Mouse (Mus musculus) neural tube, postnatal 0 days (tissue): ENCODE results near the gene Defb33. TPM values are rescaled to one million over a fixed set of nuclear protein-coding genes. Genes with fewer than 3 reads are reported as not detected.

Experiments
- polyA plus RNA-seq: library from polyadenylated mRNA; unstranded; fragments of >200 nt; fragmentation: Nextera tagmentation; extraction: Ambion mirVana; gene quantifications from 2 replicates; pipeline ENCODE4 v1.2.1, GENCODE M21; 2015

Defb33 gene
- not detected in 2 replicates for polyA plus RNA-seq

DNA sequence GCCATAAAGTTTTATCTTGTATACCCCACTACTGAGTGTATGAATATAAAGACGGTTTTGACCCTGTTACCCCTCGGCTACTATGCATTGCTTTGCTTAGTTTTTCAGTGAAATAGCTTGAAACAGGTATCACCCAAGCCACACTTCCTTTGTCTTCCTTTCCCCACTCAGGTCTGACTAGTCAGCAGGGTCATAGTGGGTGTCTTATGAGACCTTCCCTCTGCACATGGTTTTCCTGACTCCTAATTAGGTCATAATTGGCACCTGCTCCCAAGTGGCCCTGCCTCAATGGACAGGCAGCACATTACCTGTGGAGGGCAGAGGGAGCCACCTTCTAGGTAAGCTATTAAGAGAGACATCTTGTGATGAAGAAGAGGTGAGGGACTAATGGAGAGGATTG is at the start of gene Defb33:
Gene Defb33 (plus strand): TSS at position 301 of the 400 bp plus-strand sequence.

DNA sequence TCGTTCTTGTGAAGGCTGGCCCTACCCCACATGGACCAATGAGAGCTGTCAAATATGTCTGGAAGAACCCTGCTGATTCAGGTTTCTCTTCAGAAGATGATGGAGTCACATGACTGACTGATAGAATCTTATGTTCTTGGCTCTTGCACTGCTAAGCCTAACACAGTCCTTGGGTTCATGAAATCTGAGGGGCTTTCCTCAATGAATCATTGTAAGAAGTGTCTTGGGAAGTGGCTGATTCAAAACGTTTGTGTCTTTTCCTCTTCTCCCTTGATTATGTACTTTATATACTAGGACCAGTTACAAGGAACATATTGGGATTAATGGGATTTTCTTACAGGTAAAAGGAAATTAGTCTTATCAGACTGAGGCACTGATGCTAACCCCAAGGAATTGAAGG is 10.1 kb downstream of the Defb33 start, which contains the start of gene Gm15056:
Gene Gm15056 (minus strand): TSS at position 101 of the 400 bp plus-strand sequence.

DNA sequence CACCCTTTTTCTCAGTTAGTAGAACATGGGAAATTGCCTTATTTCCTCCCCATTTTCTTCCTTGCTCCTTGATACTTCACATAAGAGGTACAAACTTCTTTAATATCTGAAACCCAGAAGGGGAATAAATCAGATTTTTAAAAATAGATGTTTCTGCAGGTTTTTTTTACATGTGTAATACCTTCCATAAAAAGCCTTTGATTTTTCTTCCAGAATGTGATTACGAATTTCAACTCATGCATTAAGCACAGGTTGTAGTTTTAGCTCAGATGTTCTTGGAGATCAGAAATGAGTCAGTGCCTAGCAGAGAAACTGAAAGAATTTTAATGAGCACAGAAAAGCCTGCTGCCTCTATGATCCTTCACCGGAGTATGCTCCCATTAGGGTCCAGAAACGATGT is 29.5 kb downstream of the Defb33 start, which contains the start of gene Gm6040:
Gene Gm6040 (minus strand): TSS at position 101 of the 400 bp plus-strand sequence.

DNA sequence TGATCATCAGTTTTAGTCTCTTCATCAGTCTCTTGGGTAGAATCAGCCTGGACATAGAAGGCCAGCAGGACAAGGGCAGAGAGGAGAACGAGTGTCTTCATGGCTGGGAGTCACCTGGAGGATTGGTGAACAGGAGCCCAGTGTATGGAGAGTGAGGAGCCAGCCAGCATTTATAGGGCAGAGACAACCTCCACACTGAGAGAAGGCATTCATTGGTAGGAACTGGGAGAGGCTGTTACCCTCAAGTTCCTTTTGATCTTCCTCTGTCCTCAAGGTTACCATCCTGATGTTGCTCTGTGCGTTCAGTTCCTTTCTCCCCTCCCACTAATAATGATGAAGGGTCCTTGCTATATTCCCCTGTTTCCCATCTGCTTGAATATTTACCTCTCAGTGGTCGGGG is 52.1 kb downstream of the Defb33 start, which contains the start of gene AY761185:
Gene AY761185 (minus strand): TSS at position 101 of the 400 bp plus-strand sequence.

Other genes with a start within 250 kb of the Defb33 start
- not detected in 2 replicates for gene Gm15056, start 10.0 kb downstream of the Defb33 start, polyA plus RNA-seq
- not detected in 2 replicates for gene Gm6040, start 29.4 kb downstream of the Defb33 start, polyA plus RNA-seq
- not detected in 2 replicates for gene AY761185, start 52.0 kb downstream of the Defb33 start, polyA plus RNA-seq
- gene Defa21, start 132.9 kb downstream of the Defb33 start, polyA plus RNA-seq = not detected in 2 replicates
- gene Defa23, start 162.4 kb downstream of the Defb33 start, polyA plus RNA-seq = not detected in 2 replicates
- not detected in 2 replicates for gene Defa35, start 172.4 kb downstream of the Defb33 start, polyA plus RNA-seq
- gene Defa25, start 191.8 kb downstream of the Defb33 start, polyA plus RNA-seq = not detected in 2 replicates
- not detected in 2 replicates for gene Gm14851, start 203.4 kb downstream of the Defb33 start, polyA plus RNA-seq
- not detected in 2 replicates for gene Defa30, start 242.0 kb downstream of the Defb33 start, polyA plus RNA-seq